Mouse (Mus musculus) hindbrain, embryonic 11.5 days (tissue): ENCODE results near the gene P2ry6. TPM values are rescaled to one million over a fixed set of nuclear protein-coding genes. Genes with fewer than 3 reads are reported as not detected.

Source experiments
- ATAC-seq: fragments of 200-750 bp; cut with Nextera tagmentation; 2 replicates; pipeline ENCODE4 v1.8.0; 2017; ENCODE audit warnings: mild to moderate bottlenecking, moderate TSS enrichment, moderate library complexity; ENCODE audit not compliant: low FRiP score
- DNase-seq: peaks from one replicate; pipeline ENCODE4 v3.0.0-alpha.2; 2015; ENCODE audit warnings: low spot score
- H3K27ac ChIP-seq: fragments of 300-500 bp; sonication (generic); 2 replicates; pipeline ENCODE4 v1.5.1; 2014; ENCODE audit warnings: mild to moderate bottlenecking, low read depth, low read length
- H3K27me3 ChIP-seq: fragments of 300-500 bp; sonication (generic); 2 replicates; pipeline ENCODE4 v1.6.1; 2014; ENCODE audit warnings: mild to moderate bottlenecking, low read length, moderate library complexity, mixed read lengths; ENCODE audit not compliant: control insufficient read depth, insufficient read depth
- H3K36me3 ChIP-seq: fragments of 300-500 bp; sonication (generic); 2 replicates; pipeline ENCODE4 v1.6.1; 2014; ENCODE audit warnings: mild to moderate bottlenecking, low read length, moderate library complexity, mixed read lengths; ENCODE audit not compliant: control insufficient read depth, insufficient read depth
- H3K4me1 ChIP-seq: fragments of 300-500 bp; sonication (generic); replicated peaks from 2 replicates; pipeline ENCODE4 v1.6.1; 2014; ENCODE audit warnings: low read length, mixed read lengths; ENCODE audit not compliant: control insufficient read depth, insufficient read depth
- H3K4me2 ChIP-seq: fragments of 300-500 bp; sonication (generic); replicated peaks from 2 replicates; pipeline ENCODE4 v1.6.1; 2014; ENCODE audit warnings: mild to moderate bottlenecking, low read depth, low read length
- H3K4me3 ChIP-seq: fragments of 300-500 bp; sonication (generic); 2 replicates; pipeline ENCODE4 v1.5.1; 2014; ENCODE audit warnings: low read depth, low read length
- H3K9ac ChIP-seq: fragments of 300-500 bp; sonication (generic); 2 replicates; pipeline ENCODE4 v1.6.1; 2014; ENCODE audit warnings: low read depth, low read length
- H3K9me3 ChIP-seq: fragments of 300-500 bp; sonication (generic); 2 replicates; pipeline ENCODE4 v1.6.1; 2016; ENCODE audit warnings: low read length; ENCODE audit not compliant: control insufficient read depth
- WGBS: fragments of 180-500 bp; shearing (Covaris S2); extraction: QIAGEN DNeasy Blood & Tissue Kit; methylation state at CpG from one replicate; pipeline ENCODE4 v1.1.7; 2014; 5-methylcytosine and 5-hydroxymethylcytosine counted together
- polyA plus RNA-seq: library from polyadenylated mRNA; unstranded; fragments of >200 nt; fragmentation: Nextera tagmentation; extraction: Ambion mirVana; gene quantifications from 2 replicates; pipeline ENCODE4 v1.2.1, GENCODE M21; 2014

Gene P2ry6
- polyA plus RNA-seq, 1 experiment from 2014 or later: 3.3 TPM

DNA sequence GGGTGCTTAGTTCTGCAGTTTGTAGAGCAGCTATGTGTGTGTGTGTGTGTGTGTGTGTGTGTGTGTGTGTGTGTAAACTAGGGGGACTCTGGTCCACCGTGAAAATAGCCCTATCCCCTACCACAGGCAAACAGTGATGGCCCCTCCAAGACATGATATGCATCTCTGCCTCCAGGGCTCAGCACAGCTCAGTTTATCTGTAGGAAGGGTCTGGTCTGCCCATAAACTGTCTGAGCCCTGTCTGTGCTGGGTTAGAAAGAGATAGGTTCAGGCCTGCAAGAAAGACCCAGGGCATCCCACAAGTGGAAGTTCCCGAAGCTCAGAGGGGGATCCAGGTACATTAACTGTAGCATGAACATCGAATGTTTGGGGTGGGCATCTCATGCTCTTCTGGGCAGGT is 21.5 kb upstream of the P2ry6 start:
- no peaks in the 10 kb centered on the region for H3K36me3 ChIP-seq
- H3K27me3 ChIP-seq: no peaks in the 10 kb centered on the region
- no peak overlapping the region for H3K4me2 ChIP-seq
- no peak overlapping the region for H3K4me3 ChIP-seq
- no peak overlapping the region for H3K9ac ChIP-seq
- no peak for DNase-seq
- H3K4me1 ChIP-seq: 0 out of 2 replicates have a peak, but pooled peaks cover 5% of the 10 kb centered on the region
- ATAC-seq: no peak
- no peak overlapping the region for H3K27ac ChIP-seq
- H3K9me3 ChIP-seq: no peaks in the 10 kb centered on the region
- WGBS: 85% methylated on average over 3 of the region's 3 CpGs

DNA sequence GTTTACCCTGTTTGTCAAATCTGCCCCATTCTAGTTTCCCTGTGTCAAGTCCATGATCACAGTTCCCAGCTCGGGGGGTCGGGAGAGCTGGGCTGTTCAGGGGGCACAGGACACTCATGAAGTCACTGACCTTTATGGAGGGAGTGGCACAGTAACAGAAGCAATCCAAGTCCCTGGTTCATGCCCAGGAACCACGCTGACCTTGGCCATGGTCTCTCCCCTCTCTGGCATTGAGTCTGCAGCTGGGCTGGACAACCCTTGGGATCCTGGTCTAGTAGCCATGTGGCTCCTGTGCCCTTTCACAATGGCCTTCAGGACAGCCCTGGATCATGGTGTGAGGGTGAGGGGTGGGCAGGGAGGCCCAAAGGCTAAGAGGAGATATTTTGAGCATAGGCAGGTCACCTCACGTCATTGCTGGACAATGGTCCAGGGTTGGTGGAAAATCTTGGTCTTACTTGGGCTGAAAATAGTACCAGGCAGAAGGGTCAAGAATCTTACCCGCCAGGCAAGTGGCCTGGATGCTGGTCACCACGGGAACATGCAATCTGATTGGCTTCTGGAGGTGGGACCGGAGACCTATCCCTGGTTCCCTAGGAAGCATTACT is 20.9 kb upstream of the P2ry6 start:
- Histone ChIP-seq H3K4me1 (peaks cover 5% of the 10 kb centered on the region; the same call in 1 of the 2 replicates), H3K4me2 (no peak overlapping the region), H3K36me3 (no peaks in the 10 kb centered on the region), H3K9ac (no peak overlapping the region), H3K27me3 (no peaks in the 10 kb centered on the region), H3K9me3 (no peaks in the 10 kb centered on the region), H3K27ac (no peak overlapping the region), H3K4me3 (no peak overlapping the region)
- DNase-seq (no peak), ATAC-seq (no peak)
- WGBS: 91% methylated on average over 7 of the region's 7 CpGs

DNA sequence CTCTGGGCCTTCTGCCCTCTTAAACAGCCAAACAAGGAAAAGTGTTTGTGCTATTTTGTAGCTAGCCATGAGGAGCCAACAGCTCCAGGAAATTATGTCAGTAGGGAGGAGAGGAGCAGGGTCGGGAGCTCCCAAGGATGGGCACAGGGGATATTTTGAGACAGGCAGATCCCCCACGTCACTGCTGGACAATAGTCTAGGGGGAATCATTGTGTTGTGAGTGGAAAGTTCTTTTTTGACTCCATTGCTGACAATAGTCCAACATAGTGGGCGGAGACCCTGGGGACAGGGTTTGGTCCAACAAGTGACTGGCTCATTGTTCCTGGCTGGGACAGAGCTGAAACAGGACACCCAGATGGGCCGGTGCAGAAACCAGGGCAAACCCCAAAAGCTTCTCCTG is 18.7 kb upstream of the P2ry6 start:
- H3K9me3 ChIP-seq: no peaks in the 10 kb centered on the region
- no peak overlapping the region for H3K4me3 ChIP-seq
- no peak overlapping the region for H3K9ac ChIP-seq
- no peaks in the 10 kb centered on the region for H3K36me3 ChIP-seq
- no peak overlapping the region for H3K4me2 ChIP-seq
- 41% methylated on average over 4 of the region's 4 CpGs for WGBS
- H3K27ac ChIP-seq: no peak overlapping the region
- peaks cover 5% of the 10 kb centered on the region; the same call in 1 of the 2 replicates for H3K4me1 ChIP-seq
- no peak for DNase-seq
- no peaks in the 10 kb centered on the region for H3K27me3 ChIP-seq
- ATAC-seq: no peak

DNA sequence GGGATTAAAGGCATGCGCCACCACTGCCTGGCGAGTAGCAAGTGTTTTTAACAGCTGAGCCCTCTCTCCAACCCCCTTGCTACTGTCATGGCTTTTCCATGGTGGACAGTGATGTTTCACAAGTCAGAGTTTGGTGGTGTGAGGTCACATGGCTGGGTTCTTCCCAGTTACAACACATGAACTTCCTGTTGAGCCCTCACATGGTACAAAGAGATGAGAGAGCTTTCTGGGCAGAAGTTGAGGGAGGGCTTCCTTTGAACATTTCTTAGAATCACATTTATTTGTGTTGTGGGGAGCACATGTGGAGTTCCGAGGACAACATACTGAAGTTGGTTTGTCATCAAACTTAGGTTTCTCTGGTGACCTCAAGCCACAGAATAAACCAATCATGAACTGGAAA is 17.5 kb upstream of the P2ry6 start:
- Histone ChIP-seq H3K36me3 (no peaks in the 10 kb centered on the region), H3K9ac (no peak overlapping the region), H3K4me3 (no peak overlapping the region), H3K27me3 (no peaks in the 10 kb centered on the region), H3K4me1 (peaks cover 7% of the 10 kb centered on the region; the same call in 1 of the 2 replicates), H3K9me3 (no peaks in the 10 kb centered on the region), H3K4me2 (no peak overlapping the region), H3K27ac (no peak overlapping the region)
- no peak for DNase-seq
- ATAC-seq: no peak
- 90% methylated on average over 3 of the region's 3 CpGs for WGBS

DNA sequence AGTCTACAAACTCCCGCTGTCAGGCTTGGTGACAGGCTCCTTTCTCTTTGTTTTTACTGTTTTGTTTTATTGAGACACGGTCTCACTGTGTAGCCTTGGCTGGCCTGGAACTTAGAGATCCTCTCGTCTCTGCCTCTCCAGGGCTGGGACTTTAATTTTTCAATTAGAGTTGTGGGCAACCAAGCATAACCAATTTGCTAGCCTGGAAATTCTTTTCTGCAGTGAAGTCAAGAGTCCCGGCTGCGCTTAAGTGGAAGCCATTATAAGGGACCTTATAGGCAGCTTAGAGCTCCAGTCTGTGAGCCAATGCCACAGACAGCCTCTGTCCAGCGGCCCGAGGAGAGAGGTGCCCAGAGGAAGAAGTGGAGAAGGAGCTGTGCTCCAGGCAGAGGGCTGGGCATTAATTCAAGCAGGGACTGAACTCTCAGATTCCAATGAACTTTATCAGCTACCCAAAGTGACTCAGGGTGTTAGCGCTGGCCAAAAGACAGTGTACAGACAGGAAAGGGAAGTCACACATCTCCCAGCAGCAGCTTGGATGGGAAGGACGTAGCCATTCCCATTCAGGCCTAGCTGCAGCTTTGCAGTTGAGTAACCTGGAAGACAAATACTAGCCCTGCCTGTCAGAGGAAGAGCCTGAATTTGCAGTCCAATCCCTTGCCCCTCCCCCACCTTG is 16.3 kb upstream of the P2ry6 start:
- Histone ChIP-seq H3K27me3 (no peaks in the 10 kb centered on the region), H3K27ac (no peak overlapping the region), H3K4me3 (no peak overlapping the region), H3K4me2 (no peak overlapping the region), H3K9ac (no peak overlapping the region), H3K9me3 (no peaks in the 10 kb centered on the region), H3K4me1 (peaks cover 7% of the 10 kb centered on the region; the same call in 1 of the 2 replicates), H3K36me3 (no peaks in the 10 kb centered on the region)
- DNase-seq: no peak
- 45% methylated on average over 9 of the region's 9 CpGs for WGBS
- no peak for ATAC-seq

DNA sequence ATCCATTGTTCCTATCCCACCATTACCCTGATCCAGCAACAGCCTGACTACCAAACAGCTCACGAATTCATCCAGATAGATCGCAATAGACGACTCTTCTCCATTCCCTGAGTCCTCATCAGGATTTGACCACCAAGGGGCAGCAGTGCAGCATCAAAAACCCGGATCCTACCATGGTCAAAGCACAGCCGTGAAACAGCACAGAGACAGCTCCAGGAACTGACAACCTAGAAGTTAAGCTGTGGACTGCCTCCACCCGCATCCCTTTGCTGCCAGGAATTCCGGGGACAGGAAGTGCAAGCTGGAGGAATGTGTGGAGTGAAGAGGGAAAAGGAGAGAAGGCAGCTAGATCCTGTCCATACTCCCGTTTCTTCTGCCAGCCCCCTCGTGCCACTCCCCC is 13.6 kb upstream of the P2ry6 start:
- no peak for ATAC-seq
- Histone ChIP-seq H3K9ac (no peak overlapping the region), H3K36me3 (no peaks in the 10 kb centered on the region), H3K27ac (no peak overlapping the region), H3K27me3 (no peaks in the 10 kb centered on the region), H3K9me3 (no peaks in the 10 kb centered on the region), H3K4me2 (no peak overlapping the region), H3K4me3 (no peak overlapping the region), H3K4me1 (peaks cover 4% of the 10 kb centered on the region; the same call in 1 of the 2 replicates)
- peak; percentile 69 for DNase-seq
- WGBS: 25% methylated on average over 9 of the region's 9 CpGs

DNA sequence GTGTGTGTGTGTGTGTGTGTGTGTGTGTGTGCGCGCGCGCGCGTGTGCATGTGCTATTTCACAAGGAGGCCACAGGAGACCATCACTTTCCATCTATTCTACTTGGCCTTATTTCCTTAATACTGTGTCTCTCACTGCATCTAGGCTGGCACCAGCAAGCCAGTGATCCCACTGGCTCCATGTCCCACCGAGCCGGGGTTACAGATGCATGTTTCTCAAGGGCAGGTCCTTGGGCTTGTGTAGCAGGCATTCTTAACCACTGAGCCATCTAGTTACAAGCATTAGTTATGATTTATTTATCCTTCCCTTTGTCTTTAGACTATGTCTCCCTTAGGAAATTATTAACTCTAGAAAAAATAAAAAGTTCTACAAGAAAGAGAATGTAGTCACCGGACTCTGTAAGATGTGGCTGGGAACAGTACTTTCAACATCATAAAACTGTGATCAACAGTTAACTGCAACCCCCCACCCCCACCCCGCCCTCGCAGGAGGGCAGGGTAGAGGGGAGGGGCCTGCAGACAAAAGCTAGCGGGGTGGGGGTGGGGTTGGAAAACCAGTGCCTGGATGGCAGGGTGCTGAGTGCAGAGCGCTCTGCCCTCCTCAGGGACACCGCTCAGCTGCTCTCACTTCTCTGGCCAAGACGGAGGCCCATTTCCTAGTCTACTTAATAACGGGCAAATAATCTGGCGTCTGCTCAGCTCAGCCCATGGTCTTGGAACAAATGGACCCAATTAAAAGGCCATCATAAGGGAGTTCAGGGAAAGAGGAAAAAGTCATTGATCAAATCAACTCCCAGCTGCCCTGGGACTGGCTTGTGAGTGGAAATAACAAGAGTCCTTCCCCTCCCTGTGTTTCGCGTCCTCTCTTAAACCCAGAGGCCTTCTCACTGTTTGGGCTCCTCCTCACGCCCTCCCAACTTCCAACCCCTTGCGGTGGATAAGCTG is 10.3 kb upstream of the P2ry6 start:
- Histone ChIP-seq H3K4me3 (no peak overlapping the region), H3K4me1 (0 out of 2 replicates have a peak, but pooled peaks cover 2% of the 10 kb centered on the region), H3K4me2 (no peak overlapping the region), H3K27me3 (no peaks in the 10 kb centered on the region), H3K9me3 (no peaks in the 10 kb centered on the region), H3K9ac (no peak overlapping the region), H3K27ac (peak overlapping the region; percentile 2), H3K36me3 (no peaks in the 10 kb centered on the region)
- ATAC-seq (peak; percentile 77), DNase-seq (peak; percentile 51)
- 33% methylated on average over 21 of the region's 21 CpGs for WGBS

DNA sequence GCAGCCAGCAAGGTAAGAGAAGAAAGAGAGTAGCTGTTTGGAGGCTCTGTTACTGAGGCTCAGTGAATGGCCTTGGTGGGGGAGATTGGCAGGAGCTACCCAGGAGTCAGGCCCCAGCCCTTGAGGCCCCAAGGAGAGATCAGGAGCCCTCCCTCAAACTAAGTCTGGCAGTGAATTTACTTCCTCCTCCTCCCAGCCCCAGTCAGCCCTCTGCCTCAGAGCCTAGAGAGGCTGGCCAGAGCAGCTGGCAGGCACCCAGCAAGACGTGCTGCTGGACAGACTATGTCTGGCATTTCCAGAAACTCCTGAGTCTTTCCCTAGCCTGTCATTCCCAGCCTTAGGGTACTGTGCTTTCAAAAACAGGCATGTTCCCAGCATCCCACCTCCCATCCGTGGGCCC is 4.7 kb upstream of the P2ry6 start:
- Histone ChIP-seq H3K27me3 (peaks cover 12% of the 10 kb centered on the region), H3K27ac (no peak overlapping the region), H3K4me2 (no peak overlapping the region), H3K4me1 (no peaks in the 10 kb centered on the region), H3K36me3 (no peaks in the 10 kb centered on the region), H3K9ac (no peak overlapping the region), H3K9me3 (no peaks in the 10 kb centered on the region), H3K4me3 (no peak overlapping the region)
- no peak for DNase-seq
- 44% methylated on average over 2 of the region's 2 CpGs for WGBS
- ATAC-seq: no peak
